Mouse (Mus musculus) induced T-regulatory cell, adult 2 months (primary cell): ENCODE data around the gene Susd4.

ENCODE experiments used
- DNase-seq: peaks from one replicate; pipeline ENCODE4 v3.0.0-alpha.2; 2012; ENCODE audit warnings: low read depth

Susd4 gene

DNA sequence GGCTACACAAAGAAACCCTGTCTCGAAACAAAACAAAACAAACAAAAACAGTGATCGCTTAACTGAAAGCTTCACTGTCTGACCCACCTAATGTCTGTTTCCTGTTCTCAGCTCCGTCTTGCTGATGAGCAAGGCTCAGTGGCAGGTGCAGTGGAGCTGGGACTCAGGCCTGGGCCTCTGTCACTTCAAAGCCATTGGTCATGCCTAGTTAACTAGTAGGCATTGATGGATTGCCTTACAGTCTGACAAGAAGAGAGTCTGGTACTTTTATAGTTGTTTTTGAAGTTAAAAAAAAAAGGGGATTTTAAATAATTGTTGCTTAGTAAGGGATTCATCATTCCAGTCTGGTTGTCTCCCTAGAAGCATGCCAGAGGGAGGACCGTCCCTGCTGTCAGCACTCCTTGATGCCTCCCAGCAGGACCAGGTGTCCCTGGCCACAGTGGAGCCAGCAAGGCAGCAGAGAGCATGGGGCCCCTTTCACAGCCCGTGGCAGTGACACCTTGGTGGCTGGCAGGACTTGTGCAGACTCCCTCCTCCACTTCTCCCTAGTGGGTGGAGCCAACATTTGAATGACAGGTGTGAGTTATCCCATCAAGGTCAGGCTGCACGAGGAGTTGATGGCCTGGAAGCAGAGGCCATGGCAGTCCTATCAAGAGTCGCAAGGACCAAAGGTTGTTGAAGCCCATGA, 98.2 kb downstream of the Susd4 start:
- DNase-seq, result no peak

GRCm38 (mm10) chr1:182863396-182863795, 99.7 kb downstream of the Susd4 start:
- no peak for DNase-seq

GRCm38 (mm10) chr1:182867886-182868285, 104.2 kb downstream of the Susd4 start:
- DNase-seq, result no peak

GRCm38 (mm10) chr1:182868432-182869113, 104.9 kb downstream of the Susd4 start:
- DNase-seq, result peak; percentile 1

GRCm38 (mm10) chr1:182869114-182869456, 105.4 kb downstream of the Susd4 start:
- DNase-seq, result no peak

- no peak for DNase-seq
Measured at GRCm38 (mm10) chr1:182878156-182878555, 114.5 kb downstream of the Susd4 start.

- no peak for DNase-seq
Measured at GRCm38 (mm10) chr1:182878719-182879118, 115.1 kb downstream of the Susd4 start.

DNA sequence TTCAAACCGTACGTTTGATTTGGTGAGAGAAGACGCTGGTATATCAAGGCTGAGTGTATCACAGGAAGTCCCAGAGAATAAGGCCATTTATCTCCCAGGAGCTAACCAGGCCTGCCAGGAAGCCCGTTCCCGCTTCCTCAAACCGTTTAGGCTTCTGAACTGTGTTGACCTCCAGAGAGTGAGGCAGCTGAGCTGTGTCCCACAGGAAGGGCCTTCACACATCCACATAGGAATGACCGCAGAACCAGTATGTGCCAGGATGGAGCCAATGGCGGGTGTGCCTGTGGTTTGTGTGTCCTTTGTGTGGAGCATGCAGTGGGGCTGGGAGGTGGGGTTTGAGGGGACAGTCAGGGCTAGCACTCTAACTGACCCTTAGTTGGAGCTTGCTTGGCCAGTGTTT, 117.6 kb downstream of the Susd4 start:
- DNase-seq, result no peak

GRCm38 (mm10) chr1:182882611-182883010, 119.0 kb downstream of the Susd4 start:
- DNase-seq, result no peak

- peak; percentile 35 for DNase-seq
Measured at GRCm38 (mm10) chr1:182895698-182896097, 132.0 kb downstream of the Susd4 start.

DNA sequence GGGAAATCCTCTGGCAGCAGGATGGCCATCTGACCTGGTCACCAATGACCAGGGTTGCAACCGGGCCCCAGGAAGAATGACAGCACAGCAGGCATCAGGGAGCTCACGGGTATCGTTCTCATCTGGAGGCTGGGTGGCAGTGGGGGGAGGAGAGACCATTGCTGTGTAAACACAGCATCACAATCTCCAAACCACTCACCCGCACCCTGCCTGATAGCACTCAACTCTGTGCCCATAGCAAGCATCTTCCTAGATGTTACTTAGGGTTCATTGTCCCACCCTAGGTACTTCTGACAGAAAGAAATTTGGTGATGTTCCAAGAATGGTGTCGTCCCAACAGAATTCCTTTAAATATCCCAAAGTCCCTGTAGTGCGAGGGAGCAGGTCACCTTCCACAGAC, 133.4 kb downstream of the Susd4 start:
- no peak for DNase-seq

DNA sequence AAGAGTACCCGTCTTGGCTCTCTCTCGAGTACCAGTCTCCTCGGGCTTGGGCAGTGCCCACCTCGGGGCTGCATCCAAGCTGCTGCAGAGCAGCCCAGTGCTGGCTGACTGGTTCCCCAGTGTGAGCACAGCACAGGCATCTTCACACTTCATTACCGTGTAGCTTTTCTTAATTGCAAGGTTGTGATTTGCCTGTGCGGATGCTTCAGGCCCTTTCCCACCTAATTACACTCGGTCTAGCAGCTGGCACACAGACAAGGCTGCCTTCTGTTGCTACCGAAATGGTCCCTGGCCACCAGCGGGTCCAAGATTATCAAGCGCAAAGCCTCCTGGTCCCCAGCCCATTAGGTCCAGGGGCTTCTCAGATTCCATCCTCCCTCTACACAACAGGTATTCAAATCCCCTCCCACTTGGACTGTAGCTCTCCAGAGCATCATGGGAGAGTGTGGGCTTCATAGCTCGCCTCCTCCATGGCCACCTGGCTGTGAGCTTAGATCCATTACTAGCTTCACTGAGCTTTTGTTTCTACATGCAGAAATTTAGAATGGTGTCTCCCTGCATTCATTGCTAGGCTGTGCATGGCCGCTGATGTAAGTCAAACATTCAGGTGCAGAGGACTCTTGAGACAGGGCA, 134.0 kb downstream of the Susd4 start:
- no peak for DNase-seq

- DNase-seq, result no peak
Measured at GRCm38 (mm10) chr1:182902095-182902494, 138.4 kb downstream of the Susd4 start.

DNA sequence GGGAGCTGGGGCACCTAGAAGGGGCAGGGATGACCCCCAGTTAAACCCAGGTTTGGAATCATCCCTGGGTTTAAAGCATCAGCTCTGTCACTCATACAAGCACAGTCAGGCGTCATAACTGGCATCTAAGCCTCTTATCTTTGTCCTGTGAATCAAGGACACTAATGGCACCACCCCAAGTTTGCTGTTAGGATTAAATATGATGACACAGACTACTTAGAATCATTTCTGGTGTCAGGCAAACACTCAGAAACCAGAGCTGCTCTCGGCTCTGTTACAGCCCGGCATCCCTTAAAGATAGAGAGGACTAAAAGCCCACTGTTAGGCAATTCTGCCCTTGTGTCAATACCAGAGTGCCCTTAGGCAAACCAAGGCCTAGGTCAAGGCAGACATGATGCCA, 139.2 kb downstream of the Susd4 start:
- no peak for DNase-seq

GRCm38 (mm10) chr1:182905669-182906068, 142.0 kb downstream of the Susd4 start:
- DNase-seq, result no peak

GRCm38 (mm10) chr1:182908050-182909036, 144.7 kb downstream of the Susd4 start:
- DNase-seq, result no peak

DNA sequence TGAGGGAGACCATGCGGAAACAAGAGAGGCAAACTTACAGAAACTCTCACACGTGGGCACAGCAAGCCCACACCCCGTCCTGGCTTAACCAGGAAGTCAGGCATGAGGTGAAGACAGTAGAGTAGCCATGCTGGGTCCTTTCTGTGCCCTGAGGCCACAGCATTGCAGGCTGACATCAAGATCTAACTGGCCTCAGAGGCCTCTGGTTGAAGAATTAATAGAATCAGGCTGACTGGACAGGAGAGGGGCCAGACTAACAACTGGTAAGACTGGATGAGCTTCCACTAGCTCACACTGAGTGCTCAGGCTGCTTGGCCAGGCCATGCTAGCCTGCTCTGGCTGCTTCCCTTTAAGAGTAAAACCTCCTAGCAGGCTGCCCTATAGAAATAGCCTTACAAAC, 145.4 kb downstream of the Susd4 start:
- DNase-seq, result no peak

- no peak for DNase-seq
Measured at GRCm38 (mm10) chr1:182909596-182909995, 145.9 kb downstream of the Susd4 start.

GRCm38 (mm10) chr1:182912591-182912990, 148.9 kb downstream of the Susd4 start:
- DNase-seq, result no peak

DNA sequence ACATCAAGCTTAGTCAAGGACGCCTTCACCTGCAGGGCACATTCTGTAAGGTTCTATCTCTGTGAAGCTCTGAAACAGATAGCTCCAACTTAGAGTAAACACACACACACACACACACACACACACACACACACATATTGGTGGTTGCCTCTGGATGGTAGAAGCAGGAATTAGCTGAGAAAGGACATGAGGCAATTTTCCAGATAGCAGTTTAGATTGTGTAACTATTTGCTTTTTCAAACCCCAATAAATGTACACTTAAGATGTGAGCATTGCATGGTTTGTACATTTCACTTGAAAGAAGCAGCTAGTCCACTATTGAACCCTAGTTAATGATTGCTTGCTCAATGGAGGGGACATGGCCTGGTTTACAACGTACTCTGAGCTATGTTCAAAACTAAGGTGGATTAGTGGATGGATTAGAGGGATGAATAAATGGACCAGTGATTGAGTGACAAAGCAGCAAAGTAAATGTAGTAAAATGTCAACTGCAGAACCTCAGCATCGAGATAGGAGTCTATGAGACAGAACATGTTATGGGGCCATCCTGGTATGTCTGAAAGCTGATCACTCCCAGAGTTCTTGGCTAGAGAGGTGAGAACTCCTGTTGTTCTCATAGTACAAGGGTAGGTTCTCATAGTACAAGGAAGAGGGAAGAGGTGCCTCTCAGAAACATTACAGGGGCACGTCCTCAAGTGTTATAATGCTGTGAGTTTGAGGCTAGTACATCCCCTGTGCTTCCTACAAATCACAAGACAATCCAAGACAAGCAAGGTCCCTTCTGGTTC, 150.7 kb downstream of the Susd4 start:
- no peak for DNase-seq

DNA sequence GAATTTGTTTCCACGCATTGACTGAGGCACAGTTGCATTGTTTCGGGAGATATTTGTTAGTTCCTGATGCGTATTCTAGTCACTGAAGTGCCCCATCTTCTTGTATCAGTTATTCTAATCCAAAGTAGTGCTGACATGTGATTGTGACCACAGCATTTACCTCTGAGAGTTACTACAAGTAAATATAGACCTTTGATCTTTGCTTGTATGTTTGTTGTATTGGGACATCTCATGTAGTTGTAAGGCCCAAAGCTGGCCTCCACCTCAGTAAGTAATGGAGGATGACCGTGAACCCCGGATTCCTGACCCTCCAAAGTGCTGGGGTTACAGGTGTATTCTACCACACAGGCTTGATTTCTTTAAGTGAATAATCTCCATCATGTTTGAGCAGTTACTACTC, 152.5 kb downstream of the Susd4 start:
- no peak for DNase-seq
